Mouse (Mus musculus): ENCODE results near the gene Ncf1. TPM values are rescaled to one million over a fixed set of nuclear protein-coding genes. Genes with fewer than 3 reads are reported as not detected.
A peak's percentile ranks its signal among the peaks of the same experiment; 100 is the strongest.

Gene Ncf1
- 1 to 10 TPM; 6.7 to 8.2 TPM for total RNA-seq (2021)
- 3.4 and 5.7 TPM in 2 replicates for polyA plus RNA-seq (2012; rRNA removed)
- long read RNA-seq, transcript Ncf1-202 (11 exons, 2,721 nt) = major isoform, 5 of 8 reads
- long read RNA-seq, partial matches to known transcripts = 1 of 8 reads
- long read RNA-seq, other reads (novel, unspliced or antisense) = 2 of 8 reads

GRCm38 (mm10) chr5:134229391-134229790 is at the start of gene Ncf1:
TSS of gene Ncf1 (minus strand) at chr5:134229625.
- Histone ChIP-seq H3K27me3 (ENCODE audit: control insufficient read depth, insufficient read depth, low read length) (no peaks in the 10 kb centered on the region), H3K4me3 (no peak within 1 kb of the TSS), H3K79me2 (replicated peaks; ENCODE audit: control insufficient read depth, insufficient read depth, low read length) (no peaks in the 10 kb centered on the region), H3K36me3 (ENCODE audit: control insufficient read depth, insufficient read depth, low read length) (no peaks in the 10 kb centered on the region), H3K4me1 (ENCODE audit: control insufficient read depth, insufficient read depth, low read length) (peaks cover 13% of the 10 kb centered on the region), H3K9ac (ENCODE audit: low read depth, low read length) (0 out of 2 replicates have a peak within 1 kb of the TSS, but pooled peaks have one; percentile 10), H3K27ac (peak within 1 kb of the TSS; percentile 40)
- intact Hi-C loops (cut with DNase I) = no loop called here
- WGBS = 90% methylated on average over 7 of the region's 7 CpGs
- TF ChIP-seq POLR2A (IDR thresholded peaks at IDR 0.05; ENCODE audit: insufficient read depth, low read depth, low read length) = 0 out of 2 replicates have a peak, but pooled peaks have one; percentile 41
- TF ChIP-seq CTCF (IDR thresholded peaks at IDR 0.05) = no peak
- DNase-seq = peak in 1 of 2 experiments; percentile 66

GRCm38 (mm10) chr5:134277109-134277508 is 47.7 kb upstream of the Ncf1 start:
- no peaks in the 10 kb centered on the region for H3K27me3 ChIP-seq (ENCODE audit: control insufficient read depth, insufficient read depth, low read length)
- H3K36me3 ChIP-seq (ENCODE audit: control insufficient read depth, insufficient read depth, low read length) = peaks cover 2% of the 10 kb centered on the region
- no peaks in the 10 kb centered on the region; the same call in 1 of the 2 replicates for H3K79me2 ChIP-seq (replicated peaks; ENCODE audit: control insufficient read depth, insufficient read depth, low read length)
- TF ChIP-seq EP300 (IDR thresholded peaks at IDR 0.05; ENCODE audit: insufficient read depth, low read depth, low read length) (no peak), POLR2A (IDR thresholded peaks at IDR 0.05; ENCODE audit: insufficient read depth, low read depth, low read length) (no peak)
- WGBS = 90% methylated on average over 4 of the region's 4 CpGs
- no peak for DNase-seq
- intact Hi-C loops (cut with DNase I) = loop anchor here (5.0 kb wide), 1 partner anchor 65 kb away; no protein-coding TSS in a partner anchor
- no peak overlapping the region for H3K27ac ChIP-seq
- H3K9ac ChIP-seq (ENCODE audit: low read depth, low read length) = no peak overlapping the region
- no peak overlapping the region for H3K4me3 ChIP-seq
- no peaks in the 10 kb centered on the region for H3K4me1 ChIP-seq (ENCODE audit: control insufficient read depth, insufficient read depth, low read length)

- Histone ChIP-seq H3K79me2 (replicated peaks; ENCODE audit: control insufficient read depth, insufficient read depth, low read length) (no peaks in the 10 kb centered on the region; the same call in 1 of the 2 replicates), H3K27me3 (ENCODE audit: control insufficient read depth, insufficient read depth, low read length) (no peaks in the 10 kb centered on the region), H3K27ac (peak overlapping the region; percentile 40), H3K4me3 (no peak overlapping the region), H3K36me3 (ENCODE audit: control insufficient read depth, insufficient read depth, low read length) (peaks cover 2% of the 10 kb centered on the region), H3K4me1 (ENCODE audit: control insufficient read depth, insufficient read depth, low read length) (no peaks in the 10 kb centered on the region), H3K9ac (ENCODE audit: low read depth, low read length) (no peak overlapping the region)
- TF ChIP-seq EP300 (IDR thresholded peaks at IDR 0.05; ENCODE audit: insufficient read depth, low read depth, low read length) (no peak), POLR2A (IDR thresholded peaks at IDR 0.05; ENCODE audit: insufficient read depth, low read depth, low read length) (no peak), CTCF (IDR thresholded peaks at IDR 0.05) (no peak)
- intact Hi-C loops (cut with DNase I) = loop anchor here (5.0 kb wide), 1 partner anchor 67 kb away; no protein-coding TSS in a partner anchor
- peak in 1 of 2 experiments; percentile 11 for DNase-seq
- WGBS = 69% methylated on average over 10 of the region's 10 CpGs
Measured at GRCm38 (mm10) chr5:134275556-134275955, 46.1 kb upstream of the Ncf1 start.

- intact Hi-C loops (cut with DNase I) = loop anchor here (5.0 kb wide), 1 partner anchor 67 kb away; no protein-coding TSS in a partner anchor
- no peak overlapping the region for H3K4me3 ChIP-seq
- no peaks in the 10 kb centered on the region for H3K4me1 ChIP-seq (ENCODE audit: control insufficient read depth, insufficient read depth, low read length)
- H3K27me3 ChIP-seq (ENCODE audit: control insufficient read depth, insufficient read depth, low read length) = no peaks in the 10 kb centered on the region
- no peaks in the 10 kb centered on the region; the same call in 1 of the 2 replicates for H3K79me2 ChIP-seq (replicated peaks; ENCODE audit: control insufficient read depth, insufficient read depth, low read length)
- WGBS = 53% methylated on average over 11 of the region's 11 CpGs
- DNase-seq = peak; percentile 36 to 55
- H3K27ac ChIP-seq = peak overlapping the region; percentile 40
- no peak overlapping the region for H3K9ac ChIP-seq (ENCODE audit: low read depth, low read length)
- TF ChIP-seq CTCF (IDR thresholded peaks at IDR 0.05) (peak; percentile 45), POLR2A (IDR thresholded peaks at IDR 0.05; ENCODE audit: insufficient read depth, low read depth, low read length) (no peak)
- peaks cover 2% of the 10 kb centered on the region for H3K36me3 ChIP-seq (ENCODE audit: control insufficient read depth, insufficient read depth, low read length)
Measured at GRCm38 (mm10) chr5:134275021-134275420, 45.6 kb upstream of the Ncf1 start.

GRCm38 (mm10) chr5:134273761-134274160 is 44.3 kb upstream of the Ncf1 start:
- TF ChIP-seq EP300 (IDR thresholded peaks at IDR 0.05; ENCODE audit: insufficient read depth, low read depth, low read length) (no peak), POLR2A (IDR thresholded peaks at IDR 0.05; ENCODE audit: insufficient read depth, low read depth, low read length) (no peak), CTCF (IDR thresholded peaks at IDR 0.05) (no peak)
- Histone ChIP-seq H3K79me2 (replicated peaks; ENCODE audit: control insufficient read depth, insufficient read depth, low read length) (no peaks in the 10 kb centered on the region; the same call in 1 of the 2 replicates), H3K27me3 (ENCODE audit: control insufficient read depth, insufficient read depth, low read length) (no peaks in the 10 kb centered on the region), H3K4me1 (ENCODE audit: control insufficient read depth, insufficient read depth, low read length) (no peaks in the 10 kb centered on the region), H3K27ac (no peak overlapping the region), H3K36me3 (ENCODE audit: control insufficient read depth, insufficient read depth, low read length) (peaks cover 2% of the 10 kb centered on the region), H3K9ac (ENCODE audit: low read depth, low read length) (no peak overlapping the region), H3K4me3 (no peak overlapping the region)
- 83% methylated on average over 8 of the region's 8 CpGs for WGBS
- intact Hi-C loops (cut with DNase I) = no loop called here
- no peak for DNase-seq

GRCm38 (mm10) chr5:134272761-134273160 is 43.3 kb upstream of the Ncf1 start:
- Histone ChIP-seq H3K9ac (ENCODE audit: low read depth, low read length) (no peak overlapping the region), H3K36me3 (ENCODE audit: control insufficient read depth, insufficient read depth, low read length) (peaks cover 2% of the 10 kb centered on the region), H3K4me1 (ENCODE audit: control insufficient read depth, insufficient read depth, low read length) (no peaks in the 10 kb centered on the region), H3K27ac (no peak overlapping the region), H3K27me3 (ENCODE audit: control insufficient read depth, insufficient read depth, low read length) (no peaks in the 10 kb centered on the region), H3K4me3 (no peak overlapping the region), H3K79me2 (replicated peaks; ENCODE audit: control insufficient read depth, insufficient read depth, low read length) (no peaks in the 10 kb centered on the region; the same call in 1 of the 2 replicates)
- intact Hi-C loops (cut with DNase I) = no loop called here
- WGBS = 82% methylated on average over 11 of the region's 11 CpGs
- TF ChIP-seq CTCF (IDR thresholded peaks at IDR 0.05) = no peak
- TF ChIP-seq EP300 (IDR thresholded peaks at IDR 0.05; ENCODE audit: insufficient read depth, low read depth, low read length) = no peak
- TF ChIP-seq POLR2A (IDR thresholded peaks at IDR 0.05; ENCODE audit: insufficient read depth, low read depth, low read length) = no peak
- DNase-seq = no peak
